Mouse (Mus musculus): ENCODE measurements around the gene Cenpe. TPM values are rescaled to one million over a fixed set of nuclear protein-coding genes. Genes with fewer than 3 reads are reported as not detected.
A peak's percentile ranks its signal among the peaks of the same experiment; 100 is the strongest.

Gene Cenpe
- polyA plus RNA-seq, 1 experiment from 2014 or later: 31.0 TPM

DNA sequence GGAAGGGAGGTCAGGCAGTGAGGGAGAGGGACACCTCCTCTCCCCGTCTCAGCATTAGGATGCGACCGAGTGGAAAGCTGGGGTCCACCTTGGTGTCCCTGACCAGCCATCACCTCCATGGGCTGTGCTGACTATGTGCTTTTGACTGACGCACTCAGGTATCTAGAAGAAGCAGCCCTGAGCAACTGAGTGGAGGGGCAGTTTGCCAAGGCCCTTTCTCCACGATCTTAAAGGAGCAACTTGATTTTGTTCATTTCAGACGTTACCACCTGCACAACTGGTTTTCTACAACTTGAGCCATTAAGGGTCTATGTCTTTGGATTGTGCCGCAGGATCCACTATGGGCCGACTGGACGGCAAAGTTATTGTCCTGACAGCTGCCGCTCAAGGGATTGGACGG lies 72.9 kb downstream of the Cenpe start:
- ATAC-seq (ENCODE audit: borderline replicate concordance, extremely low read depth, low FRiP score, low TSS enrichment): no peak
- 67% methylated on average over 11 of the region's 11 CpGs for WGBS
- Histone ChIP-seq H3K4me3 (peak overlapping the region; percentile 7; the same call in 1 of the 2 replicates), H3K27me3 (no peaks in the 10 kb centered on the region), H3K4me1 (0 out of 2 replicates have a peak, but pooled peaks cover 3% of the 10 kb centered on the region), H3K36me3 (no peaks in the 10 kb centered on the region), H3K4me2 (peak overlapping the region; percentile 28; the same call in 1 of the 2 replicates), H3K9me3 (no peaks in the 10 kb centered on the region), H3K27ac (peak overlapping the region; percentile 49), H3K9ac (no peak overlapping the region)

DNA sequence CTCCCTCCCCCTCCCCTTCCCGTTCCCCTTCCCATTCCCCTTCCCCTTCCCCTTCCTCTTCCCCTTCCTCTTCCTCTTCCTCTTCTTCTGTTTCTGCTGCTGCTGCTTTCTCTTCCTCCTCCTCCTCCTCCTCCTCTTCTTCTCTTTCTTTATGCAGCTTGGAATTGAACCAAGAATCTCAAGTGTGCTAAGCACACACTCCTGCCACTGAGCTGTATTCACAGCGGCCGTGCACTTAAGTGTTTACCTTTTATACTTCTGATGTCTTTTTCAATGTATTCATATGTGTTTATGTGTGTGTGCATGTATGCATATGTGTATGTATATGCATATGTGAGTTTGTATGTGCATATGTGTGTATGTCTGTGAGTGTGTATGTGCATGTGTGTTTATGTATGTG lies 73.5 kb downstream of the Cenpe start:
- Histone ChIP-seq H3K9ac (no peak overlapping the region), H3K27me3 (no peaks in the 10 kb centered on the region), H3K4me2 (peak overlapping the region; percentile 28; the same call in 1 of the 2 replicates), H3K27ac (peak overlapping the region; percentile 49; the same call in 1 of the 2 replicates), H3K36me3 (no peaks in the 10 kb centered on the region), H3K4me1 (0 out of 2 replicates have a peak, but pooled peaks cover 3% of the 10 kb centered on the region), H3K9me3 (no peaks in the 10 kb centered on the region), H3K4me3 (peak overlapping the region; percentile 7; the same call in 1 of the 2 replicates)
- WGBS: 42% methylated on average over 3 of the region's 3 CpGs
- ATAC-seq (ENCODE audit: borderline replicate concordance, extremely low read depth, low FRiP score, low TSS enrichment): no peak

DNA sequence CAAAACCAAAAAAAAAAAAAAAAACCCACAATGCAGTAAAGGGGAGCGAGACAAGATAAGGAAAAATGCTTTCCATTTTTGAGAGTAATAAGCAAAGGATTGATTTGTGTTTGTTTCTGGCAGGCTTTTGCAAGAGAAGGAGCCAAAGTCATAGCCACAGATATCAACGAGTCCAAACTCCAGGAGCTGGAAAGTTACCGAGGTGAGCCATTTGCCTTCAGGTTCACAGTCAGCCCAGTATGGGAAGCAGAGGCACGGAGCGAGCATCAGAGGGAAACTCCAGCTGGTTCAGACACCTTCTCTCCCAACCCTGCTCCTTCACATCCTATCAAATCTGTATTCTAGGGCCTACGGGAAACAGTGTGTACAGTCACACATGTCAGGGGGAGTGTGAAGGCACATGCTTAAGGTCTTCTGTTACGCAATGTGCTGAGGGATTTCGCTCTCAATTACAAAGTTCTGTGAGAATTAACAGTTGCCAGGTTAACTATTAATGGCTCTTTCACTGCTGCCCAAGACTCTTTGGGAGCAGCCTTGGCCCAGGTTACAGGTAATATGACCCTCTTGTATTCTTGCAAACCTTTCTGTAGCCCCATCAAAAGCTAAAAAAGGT lies 75.9 kb downstream of the Cenpe start:
- WGBS: 62% methylated on average over 8 of the region's 8 CpGs
- Histone ChIP-seq H3K4me1 (0 out of 2 replicates have a peak, but pooled peaks cover 3% of the 10 kb centered on the region), H3K4me2 (no peak overlapping the region), H3K4me3 (no peak overlapping the region), H3K27ac (no peak overlapping the region), H3K27me3 (no peaks in the 10 kb centered on the region), H3K9me3 (no peaks in the 10 kb centered on the region), H3K9ac (no peak overlapping the region), H3K36me3 (no peaks in the 10 kb centered on the region)
- no peak for ATAC-seq (ENCODE audit: borderline replicate concordance, extremely low read depth, low FRiP score, low TSS enrichment)

DNA sequence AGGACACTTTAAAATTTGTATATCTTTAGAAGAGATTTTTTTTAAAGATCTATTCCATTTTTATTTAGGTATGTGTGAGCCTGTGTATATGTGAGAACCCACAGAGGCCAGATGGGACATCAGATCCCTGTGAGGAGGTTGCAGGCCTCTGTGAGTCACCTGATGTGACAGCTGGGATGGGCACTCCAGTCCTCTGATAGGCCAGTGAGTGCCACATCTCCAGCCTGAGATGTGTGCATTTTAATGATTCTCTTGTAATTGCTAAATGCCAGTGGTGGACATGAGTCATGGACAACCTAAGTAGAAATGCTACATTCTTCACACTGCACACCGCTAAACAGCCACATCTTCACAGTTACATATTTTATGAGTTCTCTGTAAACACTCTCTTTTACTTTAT lies 76.8 kb downstream of the Cenpe start:
- no peak overlapping the region for H3K4me3 ChIP-seq
- H3K9me3 ChIP-seq: no peaks in the 10 kb centered on the region
- no peak overlapping the region for H3K4me2 ChIP-seq
- no peak overlapping the region for H3K9ac ChIP-seq
- H3K27ac ChIP-seq: no peak overlapping the region
- ATAC-seq (ENCODE audit: borderline replicate concordance, extremely low read depth, low FRiP score, low TSS enrichment): no peak
- H3K36me3 ChIP-seq: no peaks in the 10 kb centered on the region
- WGBS: 87% methylated on average over 1 of the region's 1 CpGs
- H3K4me1 ChIP-seq: 0 out of 2 replicates have a peak, but pooled peaks cover 3% of the 10 kb centered on the region
- H3K27me3 ChIP-seq: no peaks in the 10 kb centered on the region

DNA sequence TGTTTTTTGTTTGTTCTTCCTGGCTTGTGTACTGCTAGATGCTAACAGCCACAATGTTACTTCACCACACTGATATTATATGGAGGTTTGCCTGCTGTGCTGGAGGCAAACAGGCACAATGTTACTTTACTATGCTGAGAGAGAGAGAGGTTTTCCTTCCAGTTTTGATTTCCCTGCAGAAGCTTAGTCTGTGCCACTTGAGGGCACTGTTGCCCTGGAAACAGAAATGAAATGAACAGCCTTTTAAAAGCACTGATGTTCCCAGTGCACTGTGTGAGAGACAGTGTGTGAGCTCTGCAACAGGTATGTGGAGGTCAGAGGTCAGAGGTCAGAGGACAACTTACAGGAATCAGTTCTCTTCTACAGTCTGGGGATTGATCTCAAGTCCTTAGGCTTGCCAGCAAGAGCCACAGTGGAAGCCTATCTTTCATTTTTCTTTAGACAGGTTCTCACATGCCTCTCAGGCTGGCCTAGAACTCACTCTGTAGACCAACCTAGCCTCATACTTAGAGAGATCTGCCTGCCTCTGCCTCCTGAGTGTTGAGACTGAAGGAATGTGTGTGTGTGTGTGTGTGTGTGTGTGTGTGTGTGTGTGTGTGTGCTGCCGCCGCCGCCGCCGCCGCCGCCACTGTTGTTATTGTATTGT lies 78.0 kb downstream of the Cenpe start:
- Histone ChIP-seq H3K27ac (no peak overlapping the region), H3K9ac (no peak overlapping the region), H3K27me3 (no peaks in the 10 kb centered on the region), H3K4me3 (no peak overlapping the region), H3K36me3 (no peaks in the 10 kb centered on the region), H3K4me2 (no peak overlapping the region), H3K4me1 (no peaks in the 10 kb centered on the region), H3K9me3 (no peaks in the 10 kb centered on the region)
- ATAC-seq (ENCODE audit: borderline replicate concordance, extremely low read depth, low FRiP score, low TSS enrichment): peak; percentile 20; the same call in 1 of the 2 replicates
- 97% methylated on average over 6 of the region's 7 CpGs for WGBS

DNA sequence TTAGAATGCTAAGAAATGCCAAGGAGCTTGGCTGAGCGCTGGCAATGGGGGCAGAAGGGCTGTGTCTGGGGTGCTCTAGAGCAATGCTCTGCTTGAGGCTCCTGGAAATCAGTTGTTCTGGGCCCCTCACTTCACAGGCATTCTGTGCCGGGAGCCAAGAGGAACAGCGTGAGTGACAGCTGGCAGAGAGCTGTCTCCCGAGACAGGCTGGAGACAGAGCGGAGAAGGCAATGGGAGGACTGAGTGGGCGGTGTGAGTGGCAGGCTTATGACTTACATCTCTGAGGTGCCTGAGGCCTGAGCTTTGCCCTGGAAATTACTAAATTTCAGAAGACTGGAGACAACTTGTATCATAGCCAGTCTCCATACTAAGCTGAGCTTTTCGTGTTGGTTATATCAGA lies 81.4 kb downstream of the Cenpe start:
- H3K36me3 ChIP-seq: no peaks in the 10 kb centered on the region
- H3K4me3 ChIP-seq: no peak overlapping the region
- no peaks in the 10 kb centered on the region for H3K9me3 ChIP-seq
- H3K4me1 ChIP-seq: no peaks in the 10 kb centered on the region
- H3K27ac ChIP-seq: no peak overlapping the region
- H3K9ac ChIP-seq: no peak overlapping the region
- no peak for ATAC-seq (ENCODE audit: borderline replicate concordance, extremely low read depth, low FRiP score, low TSS enrichment)
- H3K4me2 ChIP-seq: no peak overlapping the region
- 44% methylated on average over 7 of the region's 7 CpGs for WGBS
- no peaks in the 10 kb centered on the region for H3K27me3 ChIP-seq

DNA sequence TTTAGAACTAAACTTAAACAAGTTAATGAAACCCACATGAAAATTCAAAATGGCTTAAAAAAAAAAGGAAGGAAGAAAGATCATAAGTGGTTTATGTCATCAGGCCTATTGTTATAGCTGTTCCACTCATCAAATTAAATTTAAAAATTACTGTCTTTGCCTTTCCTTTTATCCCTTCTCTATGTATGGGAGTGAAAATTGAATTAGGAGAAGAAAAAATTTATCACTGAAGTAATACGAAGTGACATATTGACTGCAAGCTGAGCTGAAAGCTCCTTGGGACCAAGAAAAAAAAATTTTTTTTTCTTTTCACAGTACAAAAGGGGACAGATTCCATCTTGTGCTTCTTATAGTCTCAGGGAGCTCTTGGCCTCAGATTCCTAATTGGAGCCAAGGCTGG lies 83.2 kb downstream of the Cenpe start:
- ATAC-seq (ENCODE audit: borderline replicate concordance, extremely low read depth, low FRiP score, low TSS enrichment): no peak
- Histone ChIP-seq H3K9ac (no peak overlapping the region), H3K27ac (no peak overlapping the region), H3K4me3 (no peak overlapping the region), H3K27me3 (no peaks in the 10 kb centered on the region), H3K4me1 (no peaks in the 10 kb centered on the region), H3K9me3 (no peaks in the 10 kb centered on the region), H3K36me3 (no peaks in the 10 kb centered on the region), H3K4me2 (no peak overlapping the region)
- 88% methylated on average over 1 of the region's 1 CpGs for WGBS

DNA sequence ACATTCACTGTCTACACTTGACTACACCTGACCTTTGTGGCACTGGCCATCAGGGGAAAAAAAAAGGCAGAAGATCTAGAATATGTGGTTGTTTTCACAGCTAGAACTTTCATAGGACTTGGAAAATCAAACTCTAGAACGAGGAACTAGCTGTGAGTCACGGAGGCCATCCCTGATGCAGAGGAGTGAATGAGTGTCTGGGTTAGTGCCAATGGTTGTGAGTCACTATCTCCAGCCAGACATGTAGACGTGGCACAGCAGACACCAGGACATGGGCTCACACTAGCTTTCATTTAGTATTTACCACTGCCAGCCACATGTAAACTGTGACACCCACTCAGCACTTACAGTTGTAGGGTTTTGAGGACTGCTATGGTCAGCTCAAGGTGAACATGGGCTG lies 86.2 kb downstream of the Cenpe start:
- Histone ChIP-seq H3K27ac (no peak overlapping the region), H3K9me3 (no peaks in the 10 kb centered on the region), H3K36me3 (no peaks in the 10 kb centered on the region), H3K4me2 (no peak overlapping the region), H3K4me1 (no peaks in the 10 kb centered on the region), H3K9ac (no peak overlapping the region), H3K27me3 (no peaks in the 10 kb centered on the region), H3K4me3 (no peak overlapping the region)
- ATAC-seq (ENCODE audit: borderline replicate concordance, extremely low read depth, low FRiP score, low TSS enrichment): no peak
- 76% methylated on average over 3 of the region's 3 CpGs for WGBS

DNA sequence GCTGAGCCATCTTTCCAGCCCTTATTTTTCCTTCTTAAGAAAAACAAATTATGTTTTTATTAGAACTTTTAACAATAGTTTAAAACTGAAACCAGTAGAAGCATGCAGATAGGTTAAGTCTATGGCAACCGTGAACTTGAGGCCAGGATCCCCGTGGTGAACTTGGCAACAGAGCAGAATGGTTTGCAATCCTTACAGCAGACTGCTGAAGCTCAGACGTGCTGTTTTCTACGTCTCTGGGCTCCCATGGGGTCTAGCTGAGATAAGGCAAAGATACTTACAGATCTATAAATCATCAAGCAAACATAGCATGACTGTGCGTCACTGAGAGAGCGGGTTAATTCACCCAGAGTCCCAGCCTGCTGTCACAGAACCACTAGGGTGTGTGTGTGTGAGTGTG lies 87.7 kb downstream of the Cenpe start:
- Histone ChIP-seq H3K9me3 (no peaks in the 10 kb centered on the region), H3K4me1 (no peaks in the 10 kb centered on the region), H3K27ac (no peak overlapping the region), H3K4me3 (no peak overlapping the region), H3K9ac (no peak overlapping the region), H3K27me3 (no peaks in the 10 kb centered on the region), H3K4me2 (no peak overlapping the region), H3K36me3 (no peaks in the 10 kb centered on the region)
- 55% methylated on average over 6 of the region's 6 CpGs for WGBS
- no peak for ATAC-seq (ENCODE audit: borderline replicate concordance, extremely low read depth, low FRiP score, low TSS enrichment)

DNA sequence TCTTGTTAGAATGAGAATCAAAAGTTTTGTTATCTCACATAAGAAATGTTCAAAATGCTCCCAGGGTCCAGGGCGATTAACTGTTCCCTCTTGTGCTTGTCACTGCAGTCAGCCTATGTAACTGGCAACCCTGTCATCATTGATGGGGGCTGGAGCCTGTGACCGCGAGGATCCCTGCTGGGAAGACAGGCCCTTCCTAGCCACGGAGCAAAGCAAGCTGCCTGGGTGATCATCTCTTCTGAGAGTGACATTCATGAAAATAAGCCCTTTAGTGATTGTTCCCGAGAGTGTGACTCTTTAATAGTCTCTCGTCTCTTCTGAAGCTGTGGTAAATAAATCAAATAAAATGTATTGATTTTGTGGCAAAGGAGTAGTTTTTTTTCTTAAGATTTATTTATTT lies 91.7 kb downstream of the Cenpe start:
- Histone ChIP-seq H3K9me3 (no peaks in the 10 kb centered on the region), H3K36me3 (no peaks in the 10 kb centered on the region), H3K27ac (no peak overlapping the region), H3K27me3 (no peaks in the 10 kb centered on the region; the same call in 1 of the 2 replicates), H3K4me3 (no peak overlapping the region), H3K4me1 (0 out of 2 replicates have a peak, but pooled peaks cover 5% of the 10 kb centered on the region), H3K9ac (no peak overlapping the region), H3K4me2 (no peak overlapping the region)
- ATAC-seq (ENCODE audit: borderline replicate concordance, extremely low read depth, low FRiP score, low TSS enrichment): no peak
- 39% methylated on average over 6 of the region's 6 CpGs for WGBS

DNA sequence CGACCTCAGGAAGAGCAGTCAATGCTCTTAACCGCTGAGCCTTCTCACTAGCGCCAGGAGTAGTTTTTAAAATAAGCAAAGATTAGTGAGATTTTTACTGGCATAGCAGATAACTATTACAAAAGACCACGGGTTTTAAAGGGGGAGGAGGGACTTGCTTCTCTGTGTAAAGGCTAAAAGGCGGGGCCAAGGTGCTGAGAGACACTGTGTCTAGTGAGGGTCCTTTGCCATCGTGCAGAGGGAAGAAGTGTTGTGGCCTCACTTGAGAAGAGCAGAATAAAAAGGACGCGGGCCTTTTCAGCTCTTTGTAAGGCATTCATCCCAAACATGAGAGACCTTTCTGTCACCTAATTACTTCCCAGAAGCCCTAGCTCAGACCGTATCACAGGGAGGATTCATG lies 92.2 kb downstream of the Cenpe start:
- Histone ChIP-seq H3K9ac (no peak overlapping the region), H3K36me3 (no peaks in the 10 kb centered on the region), H3K4me3 (no peak overlapping the region)

More for the DNA sequence above, 92.2 kb downstream of the Cenpe start:
- no peaks in the 10 kb centered on the region; the same call in 1 of the 2 replicates for H3K27me3 ChIP-seq
- 0 out of 2 replicates have a peak, but pooled peaks cover 5% of the 10 kb centered on the region for H3K4me1 ChIP-seq
- H3K4me2 ChIP-seq: no peak overlapping the region
- WGBS: 19% methylated on average over 9 of the region's 9 CpGs
- no peak for ATAC-seq (ENCODE audit: borderline replicate concordance, extremely low read depth, low FRiP score, low TSS enrichment)
- no peak overlapping the region for H3K27ac ChIP-seq
- no peaks in the 10 kb centered on the region for H3K9me3 ChIP-seq
